Mouse (Mus musculus) fibroblast of lung, adult 2 months (primary cell): ENCODE measurements around the gene Atp6v1g2.
"Not testable (repeated sequence)": the region's sequence is repeated elsewhere in the genome, so short reads cannot be mapped to it uniquely, and the experiment has no call there.

Experiments used
- DNase-seq: peaks from one replicate; pipeline ENCODE4 v3.0.0-alpha.2; 2011; ENCODE audit warnings: low read depth

Atp6v1g2 gene

GRCm38 (mm10) chr17:35204494-35205379, 28.7 kb upstream of the Atp6v1g2 start, which contains the start of gene Lta:
Gene Lta, minus strand, starts transcription at chr17:35205351.
- DNase-seq: no peak

- DNase-seq: no peak
These were observed 28.1 kb upstream of the Atp6v1g2 start for GRCm38 (mm10) chr17:35205380-35205769.

- DNase-seq: no peak
These were observed 23.5 kb upstream of the Atp6v1g2 start for GRCm38 (mm10) chr17:35209785-35210535.

- DNase-seq: no peak
These were observed 22.9 kb upstream of the Atp6v1g2 start for GRCm38 (mm10) chr17:35210593-35210992.

GRCm38 (mm10) chr17:35213071-35213470, 20.4 kb upstream of the Atp6v1g2 start:
- DNase-seq: no peak

- no peak for DNase-seq
These were observed 14.8 kb upstream of the Atp6v1g2 start for GRCm38 (mm10) chr17:35218516-35219193.

GRCm38 (mm10) chr17:35219601-35220041, 13.8 kb upstream of the Atp6v1g2 start:
- no peak for DNase-seq

- no peak for DNase-seq
These were observed 13.1 kb upstream of the Atp6v1g2 start, which contains the start of gene Gm16181 for GRCm38 (mm10) chr17:35220156-35220952. Gene Gm16181, plus strand, starts transcription at chr17:35220834.

- DNase-seq: no peak
These were observed 11.2 kb upstream of the Atp6v1g2 start for GRCm38 (mm10) chr17:35222299-35222698.

GRCm38 (mm10) chr17:35224641-35225040, 8.8 kb upstream of the Atp6v1g2 start:
- DNase-seq: no peak

GRCm38 (mm10) chr17:35225456-35225855, 8.0 kb upstream of the Atp6v1g2 start:
- DNase-seq: peak; percentile 40

- DNase-seq: no peak
These were observed 6.9 kb upstream of the Atp6v1g2 start for GRCm38 (mm10) chr17:35226561-35227046.

GRCm38 (mm10) chr17:35231022-35231421, 2.4 kb upstream of the Atp6v1g2 start:
- DNase-seq: no peak

- no peak for DNase-seq
These were observed 1.4 kb upstream of the Atp6v1g2 start for GRCm38 (mm10) chr17:35232043-35232442.

GRCm38 (mm10) chr17:35232659-35233058, 801 bp upstream of the Atp6v1g2 start:
- no peak for DNase-seq

- DNase-seq: not testable (repeated sequence)
These were observed 630 bp downstream of the Atp6v1g2 start for GRCm38 (mm10) chr17:35234090-35234489.

- DNase-seq: no peak
These were observed 1.4 kb downstream of the Atp6v1g2 start for GRCm38 (mm10) chr17:35234903-35235302.

- DNase-seq: peak; percentile 85
These were observed 2.3 kb downstream of the Atp6v1g2 start, which contains the start of gene Nfkbil1 for GRCm38 (mm10) chr17:35235614-35236389. Gene Nfkbil1, minus strand, starts transcription at chr17:35235792.

- peak; percentile 71 for DNase-seq
These were observed 2.9 kb downstream of the Atp6v1g2 start for GRCm38 (mm10) chr17:35236390-35236746.

GRCm38 (mm10) chr17:35236996-35237395, 3.5 kb downstream of the Atp6v1g2 start:
- no peak for DNase-seq
